Mouse (Mus musculus) layer of hippocampus, postnatal 10 days (tissue): ENCODE results near the gene Tmem106b. TPM values are rescaled to one million over a fixed set of nuclear protein-coding genes. Genes with fewer than 3 reads are reported as not detected.
A peak's percentile ranks its signal among the peaks of the same experiment; 100 is the strongest.

Experiments used
- DNase-seq, 2 experiments: peaks; one replicate each; pipeline ENCODE4 v3.0.0; 2021; ENCODE audit warnings: low spot score in 2 of 2
- long read RNA-seq: library from polyadenylated mRNA; stranded (forward); transcript quantifications from one replicate; pipeline ENCODE4 v2.0.0, GENCODE M21; 2023
- total RNA-seq, 2 experiments: library from RNA; stranded (reverse); gene quantifications; 2 replicates each; pipeline ENCODE4 v1.2.3; 2021

Gene Tmem106b
- 100 to 1,000 TPM; 126 to 148 TPM for total RNA-seq
- long read RNA-seq, full-length matches to known transcripts: 26 of 38 reads
- long read RNA-seq, partial matches to known transcripts: 1 of 38 reads
- long read RNA-seq, other reads (novel, unspliced or antisense): 11 of 38 reads

DNA sequence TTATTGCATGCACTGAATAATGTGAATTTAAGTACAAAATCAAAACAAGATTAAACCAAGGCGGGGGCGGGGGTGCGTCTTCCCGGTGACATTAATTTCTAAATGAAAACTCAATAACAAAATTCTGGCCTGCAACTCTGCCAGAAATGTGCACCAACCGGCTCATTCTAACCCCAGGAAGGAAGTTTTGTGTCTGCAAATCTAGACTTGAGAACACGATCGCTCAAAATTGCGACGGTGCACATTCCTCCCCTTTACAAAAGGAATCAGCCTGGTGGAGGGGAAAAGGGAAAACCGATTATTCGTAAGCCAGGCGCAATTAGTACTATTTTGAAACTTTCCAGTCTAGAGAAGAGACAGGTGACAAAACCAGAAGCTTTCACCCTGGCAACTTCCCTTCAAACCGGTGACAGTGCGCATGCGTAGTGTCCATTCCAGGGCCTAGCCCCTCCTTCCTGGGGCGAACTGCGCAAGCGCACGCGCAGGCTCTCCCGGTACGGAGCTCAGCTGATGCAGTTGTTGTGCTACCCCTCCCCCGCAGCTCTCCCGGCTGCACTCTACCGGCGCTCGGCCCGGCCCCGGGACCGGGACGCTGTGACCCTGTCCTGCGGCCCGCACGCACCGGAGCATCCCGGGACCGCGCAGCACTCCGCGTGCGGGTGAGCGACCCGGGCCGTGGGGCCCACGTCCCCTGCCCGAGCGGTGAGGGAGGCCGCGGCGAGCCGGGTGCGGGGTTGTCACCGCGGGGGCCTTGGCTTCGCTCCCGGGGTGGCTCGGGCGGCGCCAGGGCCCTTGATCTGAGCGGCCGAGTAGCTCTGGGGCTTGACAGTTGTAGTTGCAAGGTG, at the start of gene Tmem106b:
Tmem106b (plus strand) TSS at position 458 of the 845 bp plus-strand sequence.
- peak; percentile 96 to 97 for DNase-seq

DNA sequence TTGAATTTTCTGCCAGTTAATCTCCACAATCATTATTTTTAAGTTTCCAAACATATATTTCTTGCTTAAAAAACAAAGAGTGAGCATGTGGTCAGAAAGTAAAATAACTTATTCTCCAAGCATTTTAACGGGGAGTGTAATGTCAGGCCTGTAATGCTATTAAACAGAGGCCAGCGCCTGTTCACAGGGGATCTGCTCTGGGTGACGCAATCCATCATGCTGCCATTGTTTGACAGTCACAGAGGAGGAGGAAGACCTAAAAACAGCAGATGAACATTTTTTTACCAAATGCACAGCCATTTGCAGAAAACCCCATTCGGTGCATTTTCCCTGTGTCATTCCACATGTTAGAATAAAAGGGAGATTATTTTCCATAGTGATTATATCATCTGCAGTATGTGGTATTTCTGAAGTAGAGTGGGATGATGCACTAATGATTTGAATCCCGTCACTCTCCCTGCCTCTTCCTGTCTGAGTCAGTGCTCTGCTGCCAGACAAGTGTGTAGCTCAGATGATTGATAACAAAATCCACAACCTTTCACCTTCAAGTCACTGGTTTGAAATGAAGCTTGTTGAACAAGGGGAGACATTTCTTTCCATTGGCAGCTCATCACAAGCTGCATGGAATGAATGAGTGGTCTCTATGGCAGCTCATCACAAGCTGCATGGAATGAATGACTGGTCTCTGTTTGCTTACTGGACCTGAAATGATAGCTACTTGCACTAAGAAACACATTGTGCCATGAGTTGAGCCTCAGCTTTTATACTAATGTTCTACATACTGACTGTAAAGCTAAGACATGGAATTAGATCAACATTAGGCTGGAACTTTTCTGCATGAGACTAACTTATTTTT, 48.1 kb upstream of the Tmem106b start:
- no peak for DNase-seq

DNA sequence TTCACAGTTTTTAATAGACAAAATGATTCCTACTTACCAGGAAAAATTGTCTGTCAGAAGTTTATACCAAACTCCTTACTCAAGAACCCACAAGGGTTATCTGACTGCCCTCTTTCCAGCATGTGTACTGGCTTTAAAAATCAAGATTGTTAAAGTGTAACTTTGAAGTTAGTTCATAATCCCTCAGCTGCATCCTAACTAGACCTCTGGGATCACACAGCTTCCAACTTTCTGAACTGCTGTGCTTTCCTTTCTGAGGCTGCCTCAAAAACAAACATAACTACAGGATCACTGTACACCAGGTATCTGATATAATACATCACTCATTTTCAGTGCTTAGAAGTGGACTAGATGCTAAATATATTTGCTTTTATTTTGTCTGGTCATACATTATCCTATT, 39.0 kb upstream of the Tmem106b start:
- no peak for DNase-seq

DNA sequence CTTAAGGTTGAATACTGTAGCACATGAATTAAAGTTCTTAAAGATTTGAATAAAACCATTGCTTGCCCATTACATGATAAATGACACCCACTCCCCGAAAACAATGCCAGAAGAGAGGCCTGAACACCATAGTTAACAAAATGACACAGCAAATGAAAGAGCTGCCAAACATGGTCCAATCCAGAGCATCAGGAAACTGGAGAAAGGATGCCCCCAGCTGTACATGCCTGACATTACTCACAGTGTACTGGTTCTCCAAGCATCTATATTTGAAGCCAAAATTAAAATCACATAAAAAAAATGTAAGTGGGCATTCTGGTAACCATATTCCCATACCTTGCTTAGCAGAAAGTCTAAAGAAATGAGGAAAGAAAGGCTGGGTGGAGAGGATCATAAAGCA, 38.6 kb upstream of the Tmem106b start:
- peak; percentile 18 to 35 for DNase-seq

DNA sequence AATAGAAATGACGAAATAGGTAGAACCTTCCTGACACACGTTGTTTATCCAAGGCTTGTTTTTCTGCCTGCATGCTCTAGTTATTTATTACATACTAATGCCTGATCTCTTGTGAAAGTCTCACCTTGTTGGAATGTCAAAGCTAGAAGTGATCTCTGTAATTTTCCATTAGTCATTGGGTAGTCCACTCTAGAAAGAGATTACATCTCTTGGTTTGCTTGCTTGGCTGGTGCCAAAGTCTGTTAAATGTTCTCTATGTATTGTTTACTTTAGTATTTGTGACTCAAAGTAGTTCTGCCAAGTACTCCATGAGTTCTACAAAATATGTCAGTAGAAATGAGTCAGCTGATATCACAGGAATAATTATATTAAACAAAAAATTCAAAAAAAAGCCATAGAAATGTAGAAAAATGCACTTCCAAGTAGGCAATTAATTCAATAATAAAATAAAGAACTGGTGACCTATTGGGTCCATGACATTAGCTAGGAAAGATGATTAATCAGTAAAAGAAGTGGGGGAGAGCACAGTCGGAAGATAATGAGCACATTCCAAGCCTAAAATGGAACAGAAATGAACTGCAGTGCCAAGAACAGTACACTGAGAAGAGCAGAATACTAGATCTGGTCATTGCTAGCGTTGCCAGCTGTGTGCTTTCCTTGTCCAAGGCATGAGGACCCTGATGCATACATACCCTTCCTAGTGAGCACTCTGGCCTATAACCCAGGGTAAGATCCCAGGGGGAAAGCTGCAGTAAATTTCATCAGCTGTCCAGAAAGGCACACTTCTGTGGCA, 17.0 kb upstream of the Tmem106b start:
- DNase-seq: no peak

DNA sequence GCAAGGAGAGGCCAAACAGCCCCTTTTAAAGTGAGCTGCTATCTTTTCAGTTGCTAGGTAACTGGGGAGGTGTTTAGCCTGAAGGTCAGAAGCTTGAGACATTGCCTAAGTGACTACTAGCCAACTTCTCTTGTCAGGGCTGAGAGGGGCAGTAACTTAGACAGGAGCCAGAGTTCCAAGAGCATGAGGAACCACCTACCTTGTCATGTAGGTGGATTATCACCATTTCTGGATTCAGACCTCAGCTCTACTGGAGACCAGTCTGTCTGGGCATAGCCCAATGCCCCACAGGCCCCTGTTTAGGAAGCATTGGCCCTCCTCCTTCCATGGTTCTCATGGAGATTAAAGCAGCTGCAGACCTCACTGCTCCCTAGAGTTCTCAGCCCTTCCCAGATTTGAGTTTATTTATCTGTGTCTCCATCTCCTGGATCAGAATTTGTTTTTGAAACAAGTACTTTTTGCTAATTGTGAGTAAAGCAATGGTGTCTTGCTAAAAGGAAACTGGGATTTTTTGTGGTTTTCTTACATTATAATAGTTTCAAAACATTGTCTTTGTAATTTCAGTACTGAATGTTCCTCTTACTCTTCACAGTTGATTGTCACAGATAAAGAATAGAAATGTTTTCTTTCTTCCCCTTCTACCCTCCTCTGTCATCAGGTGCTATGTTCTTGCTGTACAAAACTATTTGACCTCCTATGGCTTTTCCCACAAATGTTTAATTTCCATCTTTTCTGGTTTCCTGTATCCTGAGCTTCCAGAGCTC, 8.1 kb upstream of the Tmem106b start:
- DNase-seq: no peak

DNA sequence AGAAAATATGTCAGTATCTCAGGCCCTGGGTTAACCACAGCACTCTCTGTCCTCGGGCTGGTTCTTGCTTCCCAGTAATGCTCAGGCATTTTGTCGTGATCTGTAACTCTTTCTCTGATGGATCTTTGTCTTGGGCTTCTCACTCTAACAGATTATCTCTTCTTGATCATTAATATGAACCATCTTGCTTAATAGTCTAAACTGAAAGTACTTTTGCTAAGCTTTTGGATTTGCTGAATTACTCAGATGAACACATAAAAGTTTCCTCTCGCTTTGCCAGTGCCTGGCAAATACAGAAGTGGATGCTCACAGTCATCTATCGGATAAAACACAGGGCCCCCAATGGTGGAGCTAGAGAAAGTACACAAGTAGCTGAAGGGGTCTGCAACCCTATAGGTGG, 7.5 kb upstream of the Tmem106b start:
- DNase-seq: no peak

DNA sequence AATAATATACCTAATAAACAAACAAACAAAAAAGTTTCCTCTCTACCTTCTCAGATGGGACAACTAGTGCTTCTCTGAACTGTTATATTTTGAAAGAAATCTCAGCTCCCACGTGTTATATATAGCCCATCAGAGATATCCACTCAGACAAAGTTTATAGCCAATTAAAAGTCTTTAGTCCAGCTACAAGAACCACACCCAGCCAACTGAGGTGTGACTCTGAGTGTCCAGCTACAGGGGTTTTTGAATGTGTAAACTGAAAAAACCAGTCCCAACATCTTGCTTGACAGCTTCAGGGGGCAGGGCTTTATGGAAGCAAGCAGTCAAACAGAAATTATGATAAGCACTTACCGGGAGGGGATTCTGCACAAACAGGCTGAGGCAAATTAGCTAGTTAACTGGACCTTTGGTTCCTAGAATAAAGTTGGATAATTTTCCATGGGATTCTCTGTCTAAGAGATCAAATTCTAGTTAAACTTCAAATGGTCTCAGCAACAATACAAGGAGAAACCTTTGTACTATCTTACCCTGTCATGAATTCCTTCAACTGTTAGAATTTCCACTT, 6.8 kb upstream of the Tmem106b start:
- no peak for DNase-seq

DNA sequence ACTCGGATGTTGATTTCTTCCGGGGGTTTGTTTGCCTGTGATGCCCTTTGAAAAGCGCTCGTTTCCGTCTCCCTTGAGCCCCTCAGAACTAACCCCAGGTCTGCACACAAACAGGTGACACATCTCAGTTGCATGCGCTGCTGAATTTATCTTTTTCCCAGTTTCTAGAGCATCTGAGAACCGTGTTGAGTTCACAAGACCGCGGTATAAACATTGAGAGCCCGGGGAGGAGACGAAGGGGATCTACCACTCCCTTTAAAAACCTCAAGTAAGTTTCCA, 527 bp downstream of the Tmem106b start:
- no peak for DNase-seq

DNA sequence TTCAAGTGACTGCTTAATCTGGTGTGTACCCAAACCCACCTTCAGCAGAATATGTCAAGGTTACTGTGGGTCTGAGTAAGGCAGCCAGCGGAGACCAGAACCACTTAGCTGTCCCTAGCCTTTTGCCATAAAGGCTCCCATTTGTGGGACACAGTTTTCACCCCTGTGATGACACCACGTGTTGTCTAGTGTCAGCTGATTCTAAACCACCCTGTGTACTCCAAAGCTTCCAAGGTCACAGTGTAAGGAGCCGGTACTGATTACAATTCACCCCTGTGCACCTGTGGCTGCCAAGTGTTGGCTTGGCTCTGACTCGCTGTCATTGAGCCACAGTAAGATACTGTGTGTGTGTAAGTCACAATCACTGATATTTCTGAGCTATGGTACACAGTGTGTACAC, 926 bp downstream of the Tmem106b start:
- DNase-seq: peak; percentile 10 to 18

DNA sequence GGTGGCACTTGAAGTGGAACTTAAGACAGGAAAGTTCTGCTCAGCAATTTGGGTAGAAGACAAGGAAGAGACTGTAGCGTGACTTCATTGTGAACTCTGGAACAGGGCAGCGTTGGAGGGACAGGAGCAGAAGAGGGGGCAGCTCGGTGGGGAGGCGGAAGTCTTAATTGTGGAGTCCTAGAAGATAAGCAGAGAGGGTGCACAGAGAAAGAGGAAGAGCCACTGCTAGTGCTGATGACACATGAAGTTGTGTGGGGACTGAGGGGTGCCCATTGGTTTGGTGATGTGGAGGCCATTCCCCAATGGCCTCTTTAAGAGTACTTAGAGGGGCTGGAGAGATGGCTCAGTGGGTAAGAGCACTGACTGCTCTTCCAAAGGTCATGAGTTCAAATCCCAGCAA, 3.5 kb downstream of the Tmem106b start:
- DNase-seq: no peak

DNA sequence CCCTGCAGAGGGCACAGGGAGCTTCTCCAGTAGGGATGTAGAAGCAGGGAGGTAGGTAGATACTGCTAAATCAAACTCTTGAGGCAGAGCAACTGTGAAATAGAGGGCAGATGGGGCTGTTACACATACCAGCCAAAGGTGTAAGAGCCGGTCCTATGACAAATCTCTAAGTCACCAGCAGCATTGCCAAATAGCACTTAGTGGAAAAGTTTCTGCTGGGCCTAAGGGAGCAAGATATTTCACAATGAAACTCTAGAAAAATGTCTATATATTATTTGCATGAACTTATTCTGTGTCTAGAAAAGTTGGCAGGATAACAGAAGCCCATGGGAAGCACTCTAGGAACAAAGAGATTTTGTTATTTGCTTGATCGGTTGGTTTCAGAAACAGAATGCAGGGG, 4.3 kb downstream of the Tmem106b start:
- DNase-seq: no peak

DNA sequence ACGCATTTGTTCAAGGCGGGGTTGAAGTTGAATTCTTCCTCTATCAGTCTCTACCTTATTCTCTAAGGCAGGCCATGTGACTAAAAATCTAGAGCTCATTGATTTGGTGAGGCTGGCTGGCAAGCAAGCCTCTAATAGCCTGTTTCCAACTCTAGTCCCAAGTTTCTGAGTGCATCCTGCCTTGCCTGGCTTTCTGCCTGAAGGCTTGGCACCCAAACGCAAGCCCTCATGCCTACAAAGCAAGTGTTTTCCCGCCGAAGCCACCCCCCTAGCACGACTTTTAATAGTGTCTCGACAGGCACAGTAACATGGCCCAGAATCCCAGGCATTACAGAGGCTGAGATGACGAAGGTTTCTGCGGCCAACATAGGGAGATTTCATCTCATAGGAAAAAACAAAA, 13.3 kb downstream of the Tmem106b start:
- DNase-seq: peak; percentile 46 to 60

DNA sequence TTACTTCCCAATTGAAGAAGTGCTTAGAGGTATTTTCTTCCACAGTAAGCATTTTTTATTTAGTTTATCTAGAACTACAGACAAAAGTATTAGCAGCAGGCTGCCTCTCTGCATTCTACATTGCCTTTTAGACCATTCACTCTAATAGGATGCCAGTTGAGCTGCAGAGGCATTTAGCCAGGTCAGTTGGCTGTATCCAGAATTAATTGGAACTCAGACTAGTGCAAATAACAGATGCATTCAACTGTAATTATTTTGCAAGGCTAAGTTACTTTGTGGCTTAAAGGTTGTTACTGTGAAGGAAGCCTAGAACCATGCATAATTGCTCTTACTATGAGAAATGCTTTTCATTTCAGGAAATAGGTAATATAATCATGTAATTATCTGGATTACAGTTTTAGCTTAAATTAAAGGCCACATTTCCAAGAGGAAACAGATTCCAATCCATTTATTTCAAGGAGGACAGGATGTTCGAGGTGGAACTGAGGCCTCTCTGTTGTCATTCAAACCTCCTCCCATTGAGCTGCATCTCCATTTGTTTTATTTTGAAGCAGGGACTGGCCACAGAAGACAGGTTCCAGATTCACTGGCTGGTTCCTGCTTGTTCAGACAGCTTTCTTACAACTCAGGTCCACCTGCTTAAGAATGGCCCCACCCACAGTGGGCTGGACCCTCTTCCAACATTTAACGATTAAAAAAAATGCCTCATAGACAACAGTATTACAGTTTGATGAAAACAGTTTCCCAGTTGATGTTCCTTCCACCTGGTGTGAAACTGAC, 27.3 kb downstream of the Tmem106b start:
- DNase-seq: no peak

DNA sequence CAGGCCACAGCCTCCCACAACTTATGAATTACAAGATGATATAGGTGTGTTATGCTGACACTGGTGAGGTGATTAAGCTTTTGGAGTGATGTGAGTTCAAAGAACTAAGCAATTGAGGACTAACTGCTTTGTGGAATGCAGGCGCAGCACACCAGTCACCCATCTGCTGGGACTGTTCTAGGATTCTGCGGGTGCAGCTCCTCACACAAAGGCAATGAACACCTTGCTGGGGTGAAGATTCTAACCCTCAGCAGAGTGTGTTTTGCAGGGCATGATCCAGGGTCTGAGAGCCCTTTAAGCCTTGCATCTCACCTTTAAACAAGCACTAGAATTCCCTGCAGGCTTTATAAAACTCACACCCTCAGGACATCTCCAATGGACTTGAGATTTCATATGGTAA, 30.6 kb downstream of the Tmem106b start:
- no peak for DNase-seq

DNA sequence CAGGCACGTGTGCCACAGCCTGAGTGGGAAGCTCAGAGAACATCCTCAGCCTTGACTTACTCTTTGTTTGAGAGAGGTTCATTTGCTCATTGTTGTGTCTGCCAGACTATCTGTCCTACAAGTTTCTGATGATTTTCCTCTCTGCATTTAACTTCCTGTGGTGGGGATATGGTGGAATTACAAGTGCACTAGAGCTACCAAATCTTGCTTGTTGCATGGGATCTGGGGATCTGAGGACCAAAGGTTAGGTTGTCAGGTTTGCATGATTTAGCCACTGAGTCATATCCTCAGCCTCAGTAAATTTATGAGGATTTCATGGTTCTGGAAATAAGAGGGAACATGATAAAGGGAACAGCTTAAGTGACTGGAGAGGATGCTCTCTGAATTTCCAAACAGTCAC, 39.1 kb downstream of the Tmem106b start:
- no peak for DNase-seq

DNA sequence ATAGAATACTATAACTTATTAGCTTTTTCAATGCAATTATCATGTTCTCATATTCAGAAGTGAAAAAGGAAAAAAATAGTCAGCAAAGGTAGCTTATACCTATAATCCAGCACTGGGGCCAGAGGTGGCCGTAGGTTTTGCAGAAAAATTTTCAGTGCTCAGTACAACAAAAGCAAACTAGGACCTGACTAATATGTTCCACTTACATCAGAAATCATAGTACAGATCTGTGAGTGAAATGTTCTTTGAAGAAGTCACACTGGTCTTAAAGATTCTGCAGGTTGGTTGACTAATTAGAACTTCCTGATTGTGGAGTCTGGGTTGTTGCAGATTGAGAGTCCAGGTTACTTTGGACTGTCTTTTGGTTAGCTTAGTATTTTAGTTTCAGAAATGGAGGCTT, 67.7 kb downstream of the Tmem106b start:
- no peak for DNase-seq
